Mouse (Mus musculus) C2C12 (cell line): Measurements from ENCODE around the gene Myt1l.

Experiments used
- CEBPB ChIP-seq: IDR thresholded peaks from one replicate; pipeline ENCODE4 v1.6.1; 2011; ENCODE audit warnings: low read depth, mild to moderate bottlenecking, control low read depth, moderate library complexity
- CTCF ChIP-seq: IDR thresholded peaks from one replicate; pipeline ENCODE4 v1.5.1; 2011; ENCODE audit not compliant: control insufficient read depth, insufficient read depth, insufficient read length
- MYOG ChIP-seq: IDR thresholded peaks from one replicate; pipeline ENCODE4 v1.6.1; 2011; ENCODE audit not compliant: control insufficient read depth, insufficient read length; ENCODE audit errors: extremely low read depth

GRCm38 (mm10) chr12:29942435-29942834, 414.3 kb downstream of the Myt1l start:
- TF ChIP-seq CTCF (no peak), MYOG (no peak), CEBPB (no peak)
